Mouse (Mus musculus): Measurements from ENCODE around the gene Fam192a. TPM values are rescaled to one million over a fixed set of nuclear protein-coding genes. Genes with fewer than 3 reads are reported as not detected.

Fam192a gene
- total and polyA plus RNA-seq, 2 experiments from 2014 or later, result 44.5 to 79.9 TPM

DNA sequence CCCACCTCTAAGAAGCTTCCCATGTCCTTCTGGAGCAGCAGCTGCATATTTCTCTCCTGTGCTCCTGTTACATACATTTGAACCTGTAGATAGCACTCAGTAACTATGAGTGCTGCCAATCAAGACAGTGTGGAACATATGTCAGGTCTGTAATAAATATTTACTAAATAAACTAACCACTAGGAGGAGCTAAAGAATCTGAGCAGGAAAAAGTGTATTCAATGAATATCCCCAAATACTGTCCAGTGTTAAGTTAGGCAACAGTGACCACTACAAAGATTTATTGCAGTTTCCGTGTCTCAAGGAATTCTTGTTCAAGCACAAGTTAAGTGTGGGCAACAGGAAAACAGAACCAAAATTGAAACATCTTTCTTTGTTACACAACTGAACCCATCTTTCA, 7.6 kb downstream of the Fam192a start:
- WGBS, result 73% methylated on average over 1 of the region's 1 CpGs
- H3K27ac ChIP-seq (ENCODE audit: low read depth, low read length), result no peak overlapping the region
- no peak for ATAC-seq

DNA sequence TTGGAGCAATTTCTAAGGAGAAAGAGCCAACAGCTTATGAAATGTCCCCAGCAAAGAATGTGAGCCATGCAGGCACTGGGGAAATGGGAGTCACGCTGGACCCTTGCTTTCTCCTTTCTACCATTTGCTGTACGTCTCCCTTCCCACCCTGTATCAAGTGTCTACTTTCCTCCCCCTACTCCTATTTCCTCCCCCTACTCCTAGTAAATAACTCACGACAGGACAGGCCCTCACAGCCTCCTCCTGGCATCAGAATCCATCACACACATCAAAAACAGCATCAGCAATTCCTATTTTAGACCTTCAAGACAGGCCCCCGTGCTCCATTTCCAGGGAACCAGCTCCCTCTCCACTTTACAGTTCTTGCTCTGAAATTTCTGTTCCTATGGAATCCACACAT, 10.1 kb downstream of the Fam192a start:
- no peak for ATAC-seq
- no peak for DNase-seq
- Histone ChIP-seq H3K27me3 (ENCODE audit: insufficient read depth, low read length) (no peaks in the 10 kb centered on the region), H3K4me2 (ENCODE audit: low read depth) (no peak overlapping the region), H3K9me3 (ENCODE audit: low read length) (no peaks in the 10 kb centered on the region), H3K27ac (ENCODE audit: low read depth, low read length) (no peak overlapping the region), H3K4me3 (ENCODE audit: low read depth, low read length) (no peak overlapping the region), H3K9ac (no peak overlapping the region), H3K36me3 (ENCODE audit: insufficient read depth) (peaks cover 23% of the 10 kb centered on the region), H3K4me1 (ENCODE audit: insufficient read depth) (no peaks in the 10 kb centered on the region)
- 80% methylated on average over 4 of the region's 4 CpGs for WGBS
- TF ChIP-seq CTCF (IDR thresholded peaks at IDR 0.05; ENCODE audit: low read depth), result no peak

More for the DNA sequence above, 7.6 kb downstream of the Fam192a start:
- DNase-seq, result no peak
- Histone ChIP-seq H3K4me1 (ENCODE audit: insufficient read depth) (no peaks in the 10 kb centered on the region), H3K36me3 (ENCODE audit: insufficient read depth) (no peaks in the 10 kb centered on the region), H3K9me3 (ENCODE audit: low read length) (no peaks in the 10 kb centered on the region), H3K27me3 (ENCODE audit: insufficient read depth, low read length) (no peaks in the 10 kb centered on the region), H3K9ac (no peak overlapping the region), H3K4me2 (ENCODE audit: low read depth) (no peak overlapping the region), H3K4me3 (ENCODE audit: low read depth, low read length) (no peak overlapping the region)
- peak; percentile 33; the same call in 1 of the 2 replicates for TF ChIP-seq CTCF (IDR thresholded peaks at IDR 0.05; ENCODE audit: low read depth)

DNA sequence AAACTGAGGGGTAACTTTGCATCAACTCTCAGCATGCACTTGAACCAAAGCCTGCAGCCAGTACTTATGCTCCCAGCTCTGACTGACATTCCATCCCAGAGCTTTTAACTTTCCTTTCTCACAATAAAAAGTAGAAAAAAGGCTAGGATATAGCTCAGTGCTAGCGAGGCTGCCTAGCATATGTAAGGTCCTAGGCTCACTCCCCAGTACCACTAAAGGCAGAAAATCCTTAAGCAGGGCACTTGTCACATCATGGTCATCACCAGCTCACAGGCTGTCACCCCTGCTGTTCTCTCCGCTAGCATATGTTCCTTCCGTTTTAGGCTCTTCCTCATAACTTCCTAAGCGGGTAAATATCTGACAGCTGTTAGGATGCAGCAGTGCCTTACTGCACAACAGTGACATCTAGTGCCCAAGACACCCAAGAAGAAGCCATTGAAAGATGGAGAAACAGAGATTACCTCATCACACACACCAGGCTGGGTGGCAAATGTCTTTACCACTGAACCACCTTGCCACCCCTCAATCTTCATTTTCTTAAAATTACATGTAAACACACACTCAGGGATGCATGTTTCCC, 17.5 kb downstream of the Fam192a start:
- Histone ChIP-seq H3K4me2 (ENCODE audit: low read depth) (no peak overlapping the region), H3K27me3 (ENCODE audit: insufficient read depth, low read length) (no peaks in the 10 kb centered on the region), H3K36me3 (ENCODE audit: insufficient read depth) (peaks cover 75% of the 10 kb centered on the region), H3K4me3 (ENCODE audit: low read depth, low read length) (no peak overlapping the region), H3K9me3 (ENCODE audit: low read length) (no peaks in the 10 kb centered on the region), H3K27ac (ENCODE audit: low read depth, low read length) (no peak overlapping the region), H3K9ac (no peak overlapping the region), H3K4me1 (ENCODE audit: insufficient read depth) (no peaks in the 10 kb centered on the region)
- peak; percentile 92 for TF ChIP-seq CTCF (IDR thresholded peaks at IDR 0.05; ENCODE audit: low read depth)
- 20% methylated on average over 4 of the region's 4 CpGs for WGBS
- peak; percentile 84 for DNase-seq
- peak; percentile 96 for ATAC-seq

DNA sequence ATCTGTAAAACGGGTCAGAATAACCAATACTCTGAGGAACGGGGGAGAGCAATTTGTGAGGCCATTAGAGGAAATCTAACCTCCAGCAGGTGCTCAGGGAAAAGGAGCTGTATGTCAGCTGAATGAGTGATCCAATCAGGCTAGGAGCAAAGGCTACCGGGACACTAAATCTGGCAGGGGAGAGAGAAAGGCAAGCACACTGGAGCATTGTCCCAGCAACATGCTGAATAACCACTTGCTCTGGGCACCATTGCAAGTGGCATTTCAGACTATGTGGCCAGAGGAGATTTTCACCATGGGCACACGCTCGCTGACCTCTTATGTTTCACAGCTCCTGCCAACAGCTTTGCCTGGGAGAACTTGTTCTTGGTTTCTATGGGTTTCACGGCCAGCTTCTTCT, 19.2 kb downstream of the Fam192a start:
- ATAC-seq, result no peak
- WGBS, result 83% methylated on average over 6 of the region's 6 CpGs
- H3K27me3 ChIP-seq (ENCODE audit: insufficient read depth, low read length), result no peaks in the 10 kb centered on the region
- H3K4me2 ChIP-seq (ENCODE audit: low read depth), result no peak overlapping the region
- DNase-seq, result no peak
- TF ChIP-seq CTCF (IDR thresholded peaks at IDR 0.05; ENCODE audit: low read depth), result no peak
- H3K9me3 ChIP-seq (ENCODE audit: low read length), result no peaks in the 10 kb centered on the region
- no peak overlapping the region for H3K9ac ChIP-seq
- H3K36me3 ChIP-seq (ENCODE audit: insufficient read depth), result peaks cover 78% of the 10 kb centered on the region
- no peak overlapping the region for H3K4me3 ChIP-seq (ENCODE audit: low read depth, low read length)
- H3K4me1 ChIP-seq (ENCODE audit: insufficient read depth), result no peaks in the 10 kb centered on the region
- no peak overlapping the region for H3K27ac ChIP-seq (ENCODE audit: low read depth, low read length)

DNA sequence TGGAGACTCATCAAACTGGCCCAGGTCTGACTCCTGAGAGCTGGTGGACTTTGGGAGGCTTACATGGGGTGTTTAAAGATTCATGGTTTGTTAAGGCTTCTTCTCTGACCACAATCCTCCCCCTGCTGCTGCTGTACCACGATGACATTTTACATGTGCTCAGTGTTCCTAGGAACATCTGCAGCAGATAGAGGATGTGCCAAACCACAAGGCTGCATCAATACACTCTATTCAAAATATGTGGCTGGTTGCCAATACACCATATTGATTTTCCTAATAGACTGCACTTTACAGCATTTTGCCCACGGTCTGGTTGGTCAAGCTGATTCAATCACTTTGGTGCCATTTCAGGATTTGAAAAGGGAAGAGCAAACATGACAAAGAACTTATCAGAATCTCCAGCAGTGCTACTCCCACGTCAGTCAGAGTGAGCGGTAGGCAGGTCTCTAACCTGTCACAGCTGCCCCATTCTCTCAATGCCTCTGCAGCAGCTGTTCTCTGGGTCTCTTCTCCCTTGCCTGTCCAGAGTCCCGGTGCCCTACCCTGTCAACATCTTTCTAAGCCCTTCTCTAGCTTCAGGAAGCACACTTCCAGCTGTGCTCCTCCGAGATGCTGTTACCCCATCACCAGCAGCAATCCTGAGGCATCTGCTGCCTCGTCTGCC, 19.8 kb downstream of the Fam192a start:
- Histone ChIP-seq H3K9me3 (ENCODE audit: low read length) (no peaks in the 10 kb centered on the region), H3K4me3 (ENCODE audit: low read depth, low read length) (no peak overlapping the region), H3K4me1 (ENCODE audit: insufficient read depth) (no peaks in the 10 kb centered on the region), H3K27me3 (ENCODE audit: insufficient read depth, low read length) (no peaks in the 10 kb centered on the region), H3K4me2 (ENCODE audit: low read depth) (no peak overlapping the region), H3K27ac (ENCODE audit: low read depth, low read length) (no peak overlapping the region), H3K9ac (no peak overlapping the region), H3K36me3 (ENCODE audit: insufficient read depth) (peaks cover 76% of the 10 kb centered on the region)
- no peak for ATAC-seq
- no peak for DNase-seq
- 58% methylated on average over 7 of the region's 7 CpGs for WGBS
- no peak for TF ChIP-seq CTCF (IDR thresholded peaks at IDR 0.05; ENCODE audit: low read depth)

DNA sequence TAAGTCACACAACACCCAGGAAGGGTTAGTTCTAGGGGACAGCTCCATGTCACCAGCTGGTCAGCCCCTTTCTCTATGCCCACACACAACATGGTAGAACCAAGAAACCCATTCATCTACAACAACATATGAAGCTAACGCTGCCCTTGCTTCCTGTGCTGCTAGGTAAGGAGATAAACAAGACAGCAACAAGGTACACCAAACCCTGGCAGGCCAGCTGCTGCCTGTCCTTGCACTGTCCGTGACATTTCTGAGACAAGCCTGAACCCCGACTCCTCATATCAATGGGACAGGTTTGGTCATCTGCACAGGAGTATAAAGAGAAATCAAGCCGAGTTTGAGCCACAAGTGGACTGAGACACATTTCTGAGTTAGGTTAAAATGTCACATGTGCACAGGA, 26.6 kb downstream of the Fam192a start:
- no peak for ATAC-seq

DNA sequence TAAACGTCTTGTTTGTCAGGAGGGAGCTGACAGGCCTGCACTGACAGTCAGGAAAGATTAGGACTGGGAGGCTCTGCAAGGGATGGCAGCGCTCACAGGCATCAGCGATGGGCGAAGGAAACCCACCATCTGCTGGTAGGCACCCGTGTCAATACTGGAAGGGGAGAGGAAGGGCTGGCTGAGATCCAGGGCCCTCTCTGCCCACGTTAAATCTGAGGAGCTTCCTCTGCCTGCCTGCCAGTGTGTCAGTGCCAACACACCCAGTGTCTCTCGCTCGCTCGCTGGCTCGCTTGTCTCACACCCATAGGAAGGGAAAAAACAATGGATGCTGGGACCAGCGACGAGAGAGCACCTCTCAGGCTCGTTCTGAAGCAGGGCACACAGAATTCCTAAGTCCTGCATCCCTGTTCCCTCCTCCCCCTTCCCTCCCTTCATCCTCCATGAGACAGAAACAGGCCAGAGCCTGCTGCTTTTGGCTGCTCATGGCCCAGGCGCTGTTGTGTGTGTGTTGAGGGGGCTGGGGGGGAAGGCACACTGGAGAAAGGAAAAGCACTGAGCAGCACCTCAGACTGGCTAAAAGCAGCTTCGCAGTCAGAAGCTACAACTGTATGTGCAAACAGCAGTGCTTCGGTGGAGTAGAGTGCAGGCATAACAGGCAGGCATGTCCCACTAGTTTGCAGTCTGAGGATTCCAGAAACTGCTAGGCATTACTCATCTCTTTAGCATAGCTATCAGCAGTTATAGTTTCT, 27.5 kb downstream of the Fam192a start:
- Histone ChIP-seq H3K4me3 (ENCODE audit: low read depth, low read length) (no peak overlapping the region), H3K27me3 (ENCODE audit: insufficient read depth, low read length) (no peaks in the 10 kb centered on the region), H3K27ac (ENCODE audit: low read depth, low read length) (peak overlapping the region; percentile 81), H3K9me3 (ENCODE audit: low read length) (no peaks in the 10 kb centered on the region), H3K36me3 (ENCODE audit: insufficient read depth) (peaks cover 51% of the 10 kb centered on the region), H3K4me1 (ENCODE audit: insufficient read depth) (no peaks in the 10 kb centered on the region), H3K4me2 (ENCODE audit: low read depth) (no peak overlapping the region), H3K9ac (0 out of 2 replicates have a peak overlapping the region, but pooled peaks have one; percentile 10)
- WGBS, result 44% methylated on average over 16 of the region's 16 CpGs
- TF ChIP-seq CTCF (IDR thresholded peaks at IDR 0.05; ENCODE audit: low read depth), result peak; percentile 42
- DNase-seq, result peak; percentile 79
- ATAC-seq, result peak; percentile 87

More for the DNA sequence above, 26.6 kb downstream of the Fam192a start:
- Histone ChIP-seq H3K27ac (ENCODE audit: low read depth, low read length) (no peak overlapping the region), H3K9me3 (ENCODE audit: low read length) (no peaks in the 10 kb centered on the region), H3K9ac (no peak overlapping the region), H3K4me1 (ENCODE audit: insufficient read depth) (no peaks in the 10 kb centered on the region), H3K4me3 (ENCODE audit: low read depth, low read length) (no peak overlapping the region), H3K36me3 (ENCODE audit: insufficient read depth) (peaks cover 53% of the 10 kb centered on the region), H3K4me2 (ENCODE audit: low read depth) (no peak overlapping the region), H3K27me3 (ENCODE audit: insufficient read depth, low read length) (no peaks in the 10 kb centered on the region)
- WGBS, result 91% methylated on average over 4 of the region's 4 CpGs
- no peak for TF ChIP-seq CTCF (IDR thresholded peaks at IDR 0.05; ENCODE audit: low read depth)
- no peak for DNase-seq

Measured in forebrain, postnatal 0 days (tissue).